Mouse (Mus musculus): ENCODE measurements around the gene Mlxipl.
A peak's percentile ranks its signal among the peaks of the same experiment; 100 is the strongest.

Gene Mlxipl

GRCm38 (mm10) chr5:135079578-135079977 lies 10.1 kb upstream of the Mlxipl start:
- no peak for DNase-seq (ENCODE audit: low read depth)

- DNase-seq (ENCODE audit: low read depth) = no peak
Measured at GRCm38 (mm10) chr5:135080539-135080938, 9.2 kb upstream of the Mlxipl start.

- no peak for DNase-seq (ENCODE audit: low read depth)
Measured at GRCm38 (mm10) chr5:135086871-135087270, 2.8 kb upstream of the Mlxipl start.

- DNase-seq (ENCODE audit: low read depth) = peak; percentile 67
Measured at GRCm38 (mm10) chr5:135100981-135101380, 11.3 kb downstream of the Mlxipl start.

GRCm38 (mm10) chr5:135103999-135104660 lies 14.4 kb downstream of the Mlxipl start:
- peak; percentile 46 for DNase-seq (ENCODE audit: low read depth)

GRCm38 (mm10) chr5:135106758-135107256 lies 17.1 kb downstream of the Mlxipl start:
- DNase-seq (ENCODE audit: low read depth) = no peak

GRCm38 (mm10) chr5:135107521-135108501 lies 18.1 kb downstream of the Mlxipl start:
- no peak for DNase-seq (ENCODE audit: low read depth)

- no peak for DNase-seq (ENCODE audit: low read depth)
Measured at GRCm38 (mm10) chr5:135109017-135109416, 19.3 kb downstream of the Mlxipl start.

- DNase-seq (ENCODE audit: low read depth) = no peak
Measured at GRCm38 (mm10) chr5:135109426-135109825, 19.7 kb downstream of the Mlxipl start.

- DNase-seq (ENCODE audit: low read depth) = peak; percentile 21
Measured at GRCm38 (mm10) chr5:135109976-135110375, 20.3 kb downstream of the Mlxipl start.

- DNase-seq (ENCODE audit: low read depth) = no peak
Measured at GRCm38 (mm10) chr5:135113782-135114181, 24.1 kb downstream of the Mlxipl start.

GRCm38 (mm10) chr5:135115241-135115640 lies 25.6 kb downstream of the Mlxipl start:
- DNase-seq (ENCODE audit: low read depth) = peak; percentile 13

- peak; percentile 78 for DNase-seq (ENCODE audit: low read depth)
Measured at GRCm38 (mm10) chr5:135118589-135119081, 28.9 kb downstream of the Mlxipl start.

- peak; percentile 42 for DNase-seq (ENCODE audit: low read depth)
Measured at GRCm38 (mm10) chr5:135120753-135121152, 31.1 kb downstream of the Mlxipl start.

GRCm38 (mm10) chr5:135126121-135126520 lies 36.4 kb downstream of the Mlxipl start:
- no peak for DNase-seq (ENCODE audit: low read depth)

- DNase-seq (ENCODE audit: low read depth) = no peak
Measured at GRCm38 (mm10) chr5:135127669-135128068, 38.0 kb downstream of the Mlxipl start.

GRCm38 (mm10) chr5:135129747-135130146 lies 40.1 kb downstream of the Mlxipl start:
- no peak for DNase-seq (ENCODE audit: low read depth)

- no peak for DNase-seq (ENCODE audit: low read depth)
Measured at GRCm38 (mm10) chr5:135133736-135134405, 44.2 kb downstream of the Mlxipl start.

- no peak for DNase-seq (ENCODE audit: low read depth)
Measured at GRCm38 (mm10) chr5:135134534-135134933, 44.8 kb downstream of the Mlxipl start.

- no peak for DNase-seq (ENCODE audit: low read depth)
Measured at GRCm38 (mm10) chr5:135139881-135140280, 50.2 kb downstream of the Mlxipl start.

GRCm38 (mm10) chr5:135144469-135144868 lies 54.8 kb downstream of the Mlxipl start:
- no peak for DNase-seq (ENCODE audit: low read depth)

- DNase-seq (ENCODE audit: low read depth) = peak; percentile 36
Measured at GRCm38 (mm10) chr5:135145532-135145931, 55.8 kb downstream of the Mlxipl start.
